Mouse (Mus musculus): ENCODE results near the gene Gm20662. TPM values are rescaled to one million over a fixed set of nuclear protein-coding genes. Genes with fewer than 3 reads are reported as not detected.

The Gm20662 gene
- 0.10 TPM in 1 of 2 replicates, not detected in the other for polyA plus RNA-seq (2012; rRNA removed)

GRCm38 (mm10) chr9:107996049-107996448 is at the start of gene Gm20662:
TSS of gene Gm20662 (plus strand) at chr9:107996349.

DNA sequence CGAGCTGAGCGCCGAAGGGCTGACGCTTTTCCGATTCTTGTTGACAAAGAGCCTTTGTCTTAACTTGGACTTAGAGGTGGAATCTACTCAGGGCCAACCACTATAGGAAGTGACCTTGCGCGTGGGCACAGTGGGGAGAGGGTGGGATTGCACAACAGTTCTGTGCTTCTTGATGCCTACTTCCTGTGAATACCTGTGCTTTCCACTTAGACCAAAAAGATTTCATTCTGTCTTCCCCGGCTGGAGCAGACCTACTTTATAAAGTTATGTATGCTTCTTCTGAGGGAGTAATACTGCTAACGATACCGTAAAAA is 46.3 kb upstream of the Gm20662 start, which contains the start of gene Traip:
Gene Traip, plus strand, starts transcription at position 215 of the 314 bp plus-strand sequence.

DNA sequence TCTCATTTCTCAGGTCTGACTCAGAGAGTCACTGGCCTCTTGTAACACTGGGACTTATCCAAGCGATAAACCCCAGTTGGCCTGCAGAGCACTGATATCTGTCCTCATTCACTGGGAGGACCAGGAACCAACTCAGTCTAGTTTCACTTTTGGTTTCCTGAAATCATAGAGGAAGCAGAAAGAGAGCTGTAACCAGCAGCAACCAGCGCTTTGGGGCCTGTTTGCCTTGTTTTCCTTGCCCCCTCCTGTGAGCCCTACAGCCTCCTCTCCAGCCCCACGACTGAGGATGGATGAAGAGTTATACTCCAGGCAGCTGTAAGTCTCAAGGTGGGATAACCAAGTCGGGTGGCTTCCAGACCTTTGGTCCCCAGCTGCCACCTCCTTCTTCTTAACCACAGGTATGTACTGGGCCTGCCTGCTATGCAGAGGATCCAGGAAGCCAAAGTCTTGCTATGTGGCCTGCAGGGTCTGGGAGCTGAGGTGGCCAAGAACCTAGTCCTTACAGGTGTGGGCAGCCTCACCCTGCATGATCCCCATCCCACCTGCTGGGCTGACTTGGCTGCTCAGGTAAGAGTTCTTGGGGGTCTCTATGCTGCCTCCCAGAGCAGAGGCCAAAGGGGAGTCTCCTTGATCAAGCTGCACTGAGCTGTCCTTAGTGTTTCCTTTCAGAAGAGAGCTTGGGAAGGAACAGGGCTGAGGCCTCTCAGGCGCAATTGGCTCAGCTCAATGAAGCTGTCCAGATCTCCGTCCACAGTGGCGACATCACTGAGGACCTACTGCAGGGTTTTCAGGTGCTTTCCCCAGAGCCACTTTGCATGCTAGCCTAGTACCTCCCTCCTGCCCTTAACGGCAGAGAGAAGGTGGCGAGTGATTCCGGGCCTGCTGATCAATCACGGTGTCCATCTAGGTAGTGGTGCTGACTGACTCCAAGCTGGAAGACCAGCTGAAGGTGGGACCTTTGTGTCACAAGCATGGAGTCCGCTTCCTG is 20.5 kb upstream of the Gm20662 start, which contains the start of gene Uba7:
Gene Uba7, plus strand, starts transcription at position 107 of the 988 bp plus-strand sequence.

GRCm38 (mm10) chr9:107982681-107983346 is 13.3 kb upstream of the Gm20662 start, which contains the start of gene Gm20661:
TSS of gene Gm20661 (plus strand) at chr9:107983058.

GRCm38 (mm10) chr9:107985131-107986119 is 10.7 kb upstream of the Gm20662 start, which contains the start of gene Inka1:
TSS of gene Inka1 (minus strand) at chr9:107985879.

GRCm38 (mm10) chr9:107992197-107992596 is 4.0 kb upstream of the Gm20662 start, which contains the start of gene Cdhr4:
TSS of gene Cdhr4 (plus strand) at chr9:107992497.

GRCm38 (mm10) chr9:108001922-108002770 is 6.0 kb downstream of the Gm20662 start, which contains the start of gene Ip6k1:
TSS of gene Ip6k1 (plus strand) at chr9:108002501.

GRCm38 (mm10) chr9:108049016-108049455 is 52.9 kb downstream of the Gm20662 start, which contains the start of gene Gmppb:
TSS of gene Gmppb (plus strand) at chr9:108049242.

GRCm38 (mm10) chr9:108052885-108053664 is 56.9 kb downstream of the Gm20662 start, which contains the start of gene Amigo3:
TSS of gene Amigo3 (plus strand) at chr9:108053159.

DNA sequence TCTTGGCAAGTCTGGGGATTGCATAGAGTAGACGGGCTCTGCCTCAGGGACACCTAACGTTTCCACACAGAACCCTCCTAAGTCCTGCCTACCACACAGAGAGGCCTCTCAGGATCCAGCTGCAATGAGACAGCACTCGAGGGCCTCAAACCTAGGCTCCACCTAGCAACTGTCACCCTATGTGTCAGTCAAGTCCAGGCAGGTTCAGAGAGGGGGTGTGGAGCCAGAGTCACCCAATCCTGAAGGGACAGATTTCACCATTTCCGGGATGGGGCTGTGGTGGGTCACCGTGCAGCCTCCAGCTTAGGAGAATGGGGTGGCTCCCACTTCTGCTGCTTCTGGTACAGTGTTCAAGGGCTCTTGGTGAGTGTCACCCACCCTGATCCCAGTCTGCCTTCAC is 84.0 kb downstream of the Gm20662 start, which contains the start of gene Mst1:
Gene Mst1, plus strand, starts transcription at position 269 of the 400 bp plus-strand sequence.

DNA sequence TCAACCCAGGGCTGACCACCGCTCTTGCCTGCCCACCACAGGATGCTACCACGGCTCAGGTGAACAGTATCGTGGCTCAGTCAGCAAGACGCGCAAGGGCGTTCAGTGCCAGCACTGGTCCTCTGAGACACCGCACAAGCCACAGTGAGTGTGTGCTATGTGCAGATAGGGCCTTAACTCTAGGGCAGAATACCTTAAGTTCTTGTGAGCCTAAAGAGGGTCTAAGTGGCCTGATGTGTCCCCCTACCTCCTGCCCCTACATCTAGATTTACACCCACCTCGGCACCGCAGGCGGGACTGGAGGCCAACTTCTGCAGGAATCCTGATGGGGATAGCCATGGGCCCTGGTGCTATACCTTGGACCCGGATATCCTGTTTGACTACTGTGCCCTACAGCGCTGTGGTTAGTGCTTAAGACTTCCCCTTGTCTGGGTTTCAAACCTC is 86.9 kb downstream of the Gm20662 start, which contains the start of gene Rnf123:
Gene Rnf123, minus strand, starts transcription at position 359 of the 444 bp plus-strand sequence.

DNA sequence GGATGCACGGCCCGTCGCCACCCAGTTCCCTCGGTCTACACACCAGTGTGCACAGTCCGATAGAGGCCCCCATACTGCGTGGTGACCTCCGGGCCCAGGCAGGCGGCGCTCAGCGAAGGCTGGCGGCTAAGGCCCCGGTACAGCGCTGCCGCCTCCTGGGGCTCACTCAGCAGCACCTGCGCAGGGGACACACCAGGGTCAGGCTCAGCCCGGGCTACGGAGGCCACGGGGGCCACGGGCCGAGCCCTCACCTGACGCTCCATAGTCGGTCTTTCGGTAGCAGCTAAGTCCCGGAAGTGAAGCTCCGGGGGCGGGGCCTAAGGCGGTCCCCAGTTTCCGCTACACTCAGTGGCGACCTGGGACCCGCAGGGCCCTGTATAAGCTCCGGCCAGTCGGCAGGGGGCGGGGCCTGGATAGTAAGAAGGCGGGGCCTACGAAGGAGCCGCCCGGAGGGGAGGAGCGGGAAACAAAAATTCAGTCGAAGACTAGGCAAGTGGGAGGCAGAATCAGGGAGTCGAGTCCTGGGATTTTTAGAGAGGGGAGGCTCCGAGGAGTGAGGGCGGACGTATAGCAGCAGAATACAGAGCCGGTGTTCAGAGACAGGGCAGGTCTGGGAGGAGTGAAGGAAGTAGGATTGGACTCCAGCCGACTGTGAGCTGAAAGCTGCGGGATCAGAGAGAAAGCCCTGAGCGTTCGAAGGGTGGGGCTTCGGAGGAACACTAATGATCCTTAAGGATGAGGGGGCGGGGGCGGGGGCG is 98.2 kb downstream of the Gm20662 start, which contains the start of gene Apeh:
Gene Apeh, minus strand, starts transcription at position 423 of the 758 bp plus-strand sequence.

Other genes starting within 250 kb of the Gm20662 start
- gene Rbm5, start 225.4 kb upstream of the Gm20662 start, polyA plus RNA-seq (2012; rRNA removed), result 18.1 and 30.1 TPM in 2 replicates
- 4.0 and 5.3 TPM in 2 replicates for gene Rbm6, start 123.1 kb upstream of the Gm20662 start, polyA plus RNA-seq (2012; rRNA removed)
- gene Mon1a, start 108.2 kb upstream of the Gm20662 start, polyA plus RNA-seq (2012; rRNA removed), result 38.1 and 50.7 TPM in 2 replicates
- gene Mst1r, start 89.5 kb upstream of the Gm20662 start, polyA plus RNA-seq (2012; rRNA removed), result 78.7 and 86.7 TPM in 2 replicates
- not detected in 2 replicates for gene Actl11, start 67.9 kb upstream of the Gm20662 start, polyA plus RNA-seq (2012; rRNA removed)
- gene Camkv, start 60.7 kb upstream of the Gm20662 start, polyA plus RNA-seq (2012; rRNA removed), result 0.16 and 0.43 TPM in 2 replicates
- gene Traip, start 46.2 kb upstream of the Gm20662 start, polyA plus RNA-seq (2012; rRNA removed), result 0.88 and 2.2 TPM in 2 replicates
- gene Uba7, start 20.8 kb upstream of the Gm20662 start, polyA plus RNA-seq (2012; rRNA removed), result 24.3 and 29.0 TPM in 2 replicates
- 0.04 TPM in 1 of 2 replicates, not detected in the other for gene Gm20661, start 13.3 kb upstream of the Gm20662 start, polyA plus RNA-seq (2012; rRNA removed)
- 8.1 and 8.3 TPM in 2 replicates for gene Inka1, start 10.5 kb upstream of the Gm20662 start, polyA plus RNA-seq (2012; rRNA removed)
- 0.63 and 0.74 TPM in 2 replicates for gene Cdhr4, start 3.9 kb upstream of the Gm20662 start, polyA plus RNA-seq (2012; rRNA removed)
- gene Ip6k1, start 6.2 kb downstream of the Gm20662 start, polyA plus RNA-seq (2012; rRNA removed), result 38.4 and 50.1 TPM in 2 replicates
- 12.7 and 13.3 TPM in 2 replicates for gene Gmppb, start 52.9 kb downstream of the Gm20662 start, polyA plus RNA-seq (2012; rRNA removed)
- gene Amigo3, start 56.8 kb downstream of the Gm20662 start, polyA plus RNA-seq (2012; rRNA removed), result 4.8 and 8.3 TPM in 2 replicates
- 1.8 and 2.7 TPM in 2 replicates for gene Mst1, start 84.1 kb downstream of the Gm20662 start, polyA plus RNA-seq (2012; rRNA removed)
- 37.7 and 49.7 TPM in 2 replicates for gene Rnf123, start 87.0 kb downstream of the Gm20662 start, polyA plus RNA-seq (2012; rRNA removed)
- gene Apeh, start 98.3 kb downstream of the Gm20662 start, polyA plus RNA-seq (2012; rRNA removed), result 65.0 and 72.5 TPM in 2 replicates
- 0.91 and 0.92 TPM in 2 replicates for gene Bsn, start 194.0 kb downstream of the Gm20662 start, polyA plus RNA-seq (2012; rRNA removed)

All from stomach, adult 2 months (tissue).